Mouse (Mus musculus): ENCODE measurements around the gene Atad1. TPM values are rescaled to one million over a fixed set of nuclear protein-coding genes. Genes with fewer than 3 reads are reported as not detected.
A peak's percentile ranks its signal among the peaks of the same experiment; 100 is the strongest.
"Not testable (repeated sequence)": the region's sequence is repeated elsewhere in the genome, so short reads cannot be mapped to it uniquely, and the experiment has no call there.

The Atad1 gene
- total RNA-seq (2021), result 100 to 1,000 TPM; 104 to 105 TPM

DNA sequence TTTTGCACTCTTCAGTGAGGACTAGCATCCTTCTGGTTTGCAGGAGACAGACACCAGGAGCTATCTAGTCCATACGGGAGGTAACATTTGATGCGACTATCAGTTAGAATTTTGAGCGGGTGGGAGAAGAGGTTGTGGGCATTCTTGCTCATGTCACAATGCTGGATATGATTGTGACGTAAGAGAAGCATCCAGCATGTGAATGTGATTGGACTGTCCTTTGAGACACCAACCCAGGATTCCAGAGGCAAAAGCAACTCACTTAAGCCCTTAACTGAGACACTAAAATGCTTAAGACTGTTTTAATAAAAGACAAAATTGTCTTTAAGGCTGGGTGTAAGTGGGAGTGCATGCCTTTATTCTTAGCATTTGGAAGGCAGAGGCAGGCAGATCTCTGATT lies at the start of gene Atad1:
Atad1 (minus strand) TSS at position 101 of the 400 bp plus-strand sequence.
- intact Hi-C loops (cut with DNase I), result no loop called here
- DNase-seq (ENCODE audit: low spot score in 2 of 2), result no peak

DNA sequence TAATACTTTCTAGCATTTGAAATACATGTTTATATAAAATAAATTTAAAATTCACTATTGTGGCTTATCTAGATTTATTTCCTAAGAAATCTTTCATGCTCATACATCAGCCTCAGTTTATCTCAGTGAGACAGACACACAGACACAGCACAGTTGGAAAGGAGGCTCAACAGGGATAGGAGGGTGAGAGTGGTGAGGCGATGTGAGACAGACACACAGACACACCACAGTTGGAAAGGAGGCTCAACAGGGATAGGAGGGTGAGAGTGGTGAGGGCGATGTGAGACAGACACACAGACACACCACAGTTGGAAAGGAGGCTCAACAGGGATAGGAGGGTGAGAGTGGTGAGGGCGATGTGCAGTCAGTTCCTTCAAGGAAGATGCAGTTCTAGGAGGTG lies 48.4 kb upstream of the Atad1 start:
- DNase-seq (ENCODE audit: low spot score in 2 of 2); intact Hi-C loops (cut with DNase I): not testable (repeated sequence)

DNA sequence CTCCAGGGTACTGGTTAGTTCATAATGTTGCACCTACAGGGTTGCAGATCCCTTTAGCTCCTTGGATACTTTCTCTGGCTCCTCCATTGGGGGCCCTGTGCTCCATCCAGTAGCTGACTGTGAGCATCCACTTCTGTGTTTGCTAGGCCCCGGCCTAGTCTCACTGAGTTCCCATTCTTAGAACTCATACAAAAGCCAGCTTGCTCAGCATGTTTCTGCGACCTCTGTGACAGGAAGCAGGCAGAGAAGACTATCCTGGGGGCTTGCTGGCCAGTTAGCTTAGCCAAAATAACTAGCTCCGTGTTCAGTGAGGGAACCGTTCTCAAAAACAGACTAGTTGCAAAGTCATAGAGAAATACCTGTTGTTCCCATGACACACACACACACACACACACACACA lies 47.8 kb upstream of the Atad1 start:
- peak in 1 of 2 experiments; percentile 48 for DNase-seq (ENCODE audit: low spot score in 2 of 2)
- intact Hi-C loops (cut with DNase I), result not testable (repeated sequence)

DNA sequence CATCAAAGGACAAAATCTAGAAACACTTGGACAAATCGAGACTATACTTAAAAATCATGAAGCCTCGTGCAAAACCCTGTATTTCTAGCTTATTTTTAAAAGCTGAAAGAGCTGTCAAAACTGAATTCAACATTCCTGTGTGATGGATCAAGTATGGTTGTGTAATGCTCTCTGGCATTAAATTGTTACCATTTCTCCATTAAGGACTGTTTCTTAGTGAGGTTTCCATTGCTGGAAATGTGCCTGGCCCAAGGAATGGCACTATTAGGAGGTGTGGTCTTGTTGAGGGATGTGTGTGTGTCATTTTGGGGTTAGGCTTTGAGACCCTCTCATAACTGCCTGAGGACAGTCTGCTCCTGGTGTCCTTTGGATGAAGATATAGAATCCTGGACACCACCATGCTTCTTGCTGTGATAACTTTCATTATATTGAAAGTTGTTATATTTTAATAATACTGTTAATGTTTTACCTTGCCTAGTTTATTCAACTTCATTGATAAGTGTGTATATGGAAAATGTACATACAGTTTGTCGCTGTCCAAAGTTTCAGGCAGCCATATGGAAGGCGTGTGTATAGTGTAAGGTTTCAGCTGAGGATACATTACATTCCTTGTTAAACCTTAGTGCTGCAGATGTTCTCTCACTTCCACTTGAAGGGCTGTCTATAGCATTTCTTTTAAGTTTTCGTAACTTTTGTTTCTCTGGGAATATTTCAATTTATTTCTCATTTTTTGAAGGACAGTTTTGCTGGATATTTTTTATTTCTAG lies 41.9 kb upstream of the Atad1 start:
- intact Hi-C loops (cut with DNase I), result no loop called here

DNA sequence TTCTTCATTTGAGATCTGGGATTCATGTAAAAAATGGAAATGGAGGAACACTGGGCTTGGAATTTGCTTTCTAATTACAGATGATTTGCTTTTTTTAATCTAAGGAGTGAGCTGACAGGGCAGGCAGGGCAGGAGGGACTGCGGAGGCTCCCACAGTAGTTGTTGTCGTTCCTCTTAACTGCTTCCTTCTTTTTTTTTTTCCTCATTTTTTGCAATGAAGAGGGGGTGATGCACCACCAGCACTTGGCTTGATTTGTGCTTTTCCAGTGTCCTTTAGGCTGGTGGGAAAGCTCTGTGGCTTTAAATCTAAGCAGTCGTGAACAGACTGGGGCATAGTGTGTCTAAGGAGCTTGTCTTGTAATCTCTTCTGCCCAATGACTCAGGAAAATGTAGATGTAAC lies 39.5 kb upstream of the Atad1 start:
- no peak for DNase-seq (ENCODE audit: low spot score in 2 of 2)
- intact Hi-C loops (cut with DNase I), result no loop called here

More for the DNA sequence above, 41.9 kb upstream of the Atad1 start:
- no peak for DNase-seq (ENCODE audit: low spot score in 2 of 2)

DNA sequence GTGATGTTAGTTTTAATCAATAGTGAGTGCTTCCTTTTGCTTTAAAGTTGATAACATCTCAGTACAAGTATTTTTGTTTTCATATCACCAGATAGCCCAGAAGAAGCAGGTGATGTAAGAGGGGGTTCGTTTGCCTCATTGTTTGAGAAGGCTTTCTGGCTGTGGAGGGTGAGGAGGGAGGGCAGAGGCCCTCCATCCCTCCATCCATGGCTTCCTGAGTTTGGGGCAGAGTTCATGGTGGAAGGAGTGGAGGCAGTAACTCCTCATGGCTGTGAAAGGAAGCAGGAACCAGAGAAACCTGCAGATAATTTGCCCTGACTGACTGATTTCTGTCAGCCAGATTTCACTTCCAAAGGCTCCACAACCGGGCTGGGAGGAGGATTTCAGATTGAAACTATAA lies 38.8 kb upstream of the Atad1 start:
- no peak for DNase-seq (ENCODE audit: low spot score in 2 of 2)
- intact Hi-C loops (cut with DNase I), result no loop called here

DNA sequence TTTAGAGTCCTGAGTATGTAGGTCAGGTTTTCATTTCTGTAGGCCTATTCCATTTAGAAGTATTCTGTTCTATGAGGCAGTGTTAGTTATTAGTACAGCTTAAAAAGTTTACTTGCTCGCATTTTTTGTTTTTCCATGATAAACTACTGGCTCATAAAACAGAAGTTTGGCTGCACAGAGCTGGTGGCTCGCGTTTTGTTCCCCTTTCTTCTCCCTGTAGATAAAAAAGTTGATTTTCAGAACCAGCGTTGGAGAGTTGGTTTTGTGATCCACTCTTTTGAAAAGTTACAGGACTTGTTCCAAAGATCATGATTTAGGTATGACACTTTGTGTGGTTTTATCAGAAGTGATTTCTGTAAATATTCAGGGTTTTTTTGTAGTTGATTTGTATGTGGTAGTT lies 22.9 kb upstream of the Atad1 start:
- intact Hi-C loops (cut with DNase I), result loop anchor here (5.0 kb wide), 1 partner anchor 35 kb away; no protein-coding TSS in a partner anchor

DNA sequence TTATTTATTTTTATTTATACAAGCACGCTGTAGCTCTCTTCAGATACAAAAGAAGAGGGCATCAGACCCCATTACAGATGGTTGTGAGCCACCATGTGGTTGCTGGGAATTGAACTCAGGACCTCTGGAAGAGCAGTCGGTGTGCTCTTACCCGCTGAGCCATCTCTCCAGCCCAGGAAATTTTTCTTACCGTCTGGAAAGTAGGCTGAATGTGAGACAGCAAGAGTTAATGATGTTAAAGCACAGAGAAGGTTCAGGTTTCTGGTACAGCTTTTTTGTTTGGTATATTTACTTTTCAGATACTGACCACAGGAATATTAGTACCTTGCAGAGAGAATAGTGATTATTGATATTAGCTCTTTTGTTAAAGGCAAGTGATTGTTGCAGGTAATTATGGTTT lies 21.6 kb upstream of the Atad1 start:
- intact Hi-C loops (cut with DNase I), result loop anchor here (5.0 kb wide), 1 partner anchor 36 kb away; no protein-coding TSS in a partner anchor
- DNase-seq (ENCODE audit: low spot score in 2 of 2), result no peak

More for the DNA sequence above, 22.9 kb upstream of the Atad1 start:
- DNase-seq (ENCODE audit: low spot score in 2 of 2), result no peak

DNA sequence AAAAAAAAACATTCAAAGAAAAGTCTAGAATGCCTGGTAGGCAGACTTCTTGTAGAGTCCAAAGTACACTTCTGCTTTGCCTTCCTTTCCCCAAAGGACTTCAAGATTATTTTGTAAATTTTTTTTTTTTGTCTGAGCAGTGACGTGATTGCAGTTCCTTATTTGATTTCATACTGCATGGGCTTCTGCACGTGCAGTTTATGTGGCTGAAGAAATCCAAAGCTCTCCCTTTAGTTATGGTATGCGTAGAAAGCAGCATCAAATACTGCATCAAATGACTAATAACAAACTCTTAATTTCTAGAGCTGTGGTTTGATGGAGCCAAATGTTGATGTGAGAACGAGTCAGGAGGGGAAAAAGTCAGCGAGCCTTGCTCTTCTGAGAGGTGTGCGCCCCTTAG lies 20.9 kb upstream of the Atad1 start:
- no peak for DNase-seq (ENCODE audit: low spot score in 2 of 2)
- intact Hi-C loops (cut with DNase I), result loop anchor here (5.0 kb wide), 1 partner anchor 37 kb away; no protein-coding TSS in a partner anchor

DNA sequence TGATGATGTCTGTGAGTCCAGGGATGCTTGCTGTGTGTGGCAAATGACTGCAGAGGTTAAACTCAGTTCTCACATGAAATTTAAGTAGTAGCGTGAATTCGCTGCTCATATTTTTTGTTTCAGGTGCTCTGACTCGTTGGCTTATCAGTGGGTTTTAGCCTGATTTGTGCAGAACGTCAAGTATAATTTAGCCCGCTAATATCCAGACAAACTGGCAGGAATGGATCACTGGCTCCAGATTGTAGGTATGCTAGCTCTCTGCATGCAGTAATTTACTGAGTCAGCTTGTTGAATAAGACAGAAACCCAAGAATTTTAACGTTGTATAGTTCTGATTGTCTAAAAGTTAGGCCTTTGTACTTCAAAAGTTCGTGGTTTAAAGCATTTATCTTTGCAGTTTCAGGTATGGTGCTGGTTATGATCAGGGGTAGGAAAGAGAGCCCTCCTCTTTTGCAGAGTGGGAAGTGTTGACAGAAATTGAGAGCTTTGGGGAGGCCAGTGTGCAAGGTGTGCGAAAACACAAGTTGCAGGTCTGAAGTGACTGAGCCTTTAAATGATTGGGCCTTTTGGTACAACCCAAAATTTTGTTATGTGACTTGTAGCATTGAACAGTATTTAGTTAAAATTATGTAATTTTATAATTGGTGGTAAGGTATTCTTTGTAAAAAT lies 19.9 kb upstream of the Atad1 start:
- no peak for DNase-seq (ENCODE audit: low spot score in 2 of 2)
- intact Hi-C loops (cut with DNase I), result loop anchor here (5.0 kb wide), 4 partner anchors 38 to 558 kb away; no protein-coding TSS in a partner anchor

DNA sequence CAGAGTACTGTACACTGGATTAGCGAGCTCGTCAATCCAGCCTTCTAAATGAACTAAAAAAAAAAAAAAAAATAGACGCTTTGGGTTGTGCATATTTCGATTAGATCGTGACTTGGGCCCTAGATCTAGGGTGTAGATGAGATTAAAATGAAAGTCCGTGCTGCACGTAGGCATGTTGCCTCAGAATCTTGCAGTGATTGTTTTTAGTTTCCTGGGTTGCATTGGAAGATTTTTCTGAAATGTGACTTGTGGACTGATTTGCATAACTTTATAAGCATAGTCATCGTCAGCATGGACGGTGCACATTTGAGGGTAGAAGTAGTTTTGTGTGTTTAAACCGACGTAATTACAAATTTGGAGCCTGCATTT lies 19.2 kb upstream of the Atad1 start:
- DNase-seq (ENCODE audit: low spot score in 2 of 2), result no peak
- intact Hi-C loops (cut with DNase I), result loop anchor here (5.0 kb wide), 3 partner anchors 194 to 559 kb away; no protein-coding TSS in a partner anchor

DNA sequence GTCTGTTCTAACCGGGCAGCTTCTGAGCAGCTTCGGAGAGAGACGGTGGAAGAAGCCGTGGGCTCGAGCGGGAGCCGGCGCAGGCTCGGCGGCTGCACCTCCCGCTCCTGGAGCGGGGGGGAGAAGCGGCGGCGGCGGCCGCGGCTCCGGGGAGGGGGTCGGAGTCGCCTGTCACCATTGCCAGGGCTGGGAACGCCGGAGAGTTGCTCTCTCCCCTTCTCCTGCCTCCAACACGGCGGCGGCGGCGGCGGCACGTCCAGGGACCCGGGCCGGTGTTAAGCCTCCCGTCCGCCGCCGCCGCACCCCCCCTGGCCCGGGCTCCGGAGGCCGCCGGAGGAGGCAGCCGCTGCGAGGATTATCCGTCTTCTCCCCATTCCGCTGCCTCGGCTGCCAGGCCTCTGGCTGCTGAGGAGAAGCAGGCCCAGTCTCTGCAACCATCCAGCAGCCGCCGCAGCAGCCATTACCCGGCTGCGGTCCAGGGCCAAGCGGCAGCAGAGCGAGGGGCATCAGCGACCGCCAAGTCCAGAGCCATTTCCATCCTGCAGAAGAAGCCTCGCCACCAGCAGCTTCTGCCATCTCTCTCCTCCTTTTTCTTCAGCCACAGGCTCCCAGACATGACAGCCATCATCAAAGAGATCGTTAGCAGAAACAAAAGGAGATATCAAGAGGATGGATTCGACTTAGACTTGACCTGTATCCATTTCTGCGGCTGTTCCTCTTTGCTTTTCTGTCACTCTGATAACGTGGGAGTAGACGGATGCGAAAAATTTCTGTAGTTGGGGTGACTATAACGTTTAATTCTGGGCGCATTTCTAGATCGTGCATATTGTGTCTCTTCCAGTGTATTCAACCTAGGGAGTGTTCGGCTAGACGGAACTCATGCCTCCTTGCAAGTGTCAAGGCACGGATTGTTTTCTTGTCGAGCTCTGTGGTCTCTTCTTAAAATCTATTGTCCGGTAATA lies 18.5 kb upstream of the Atad1 start:
- intact Hi-C loops (cut with DNase I), result loop anchor here (2.0 to 5.0 kb wide), 5 partner anchors 153 to 559 kb away; no protein-coding TSS in a partner anchor
- peak; percentile 33 to 50 for DNase-seq (ENCODE audit: low spot score in 2 of 2)

DNA sequence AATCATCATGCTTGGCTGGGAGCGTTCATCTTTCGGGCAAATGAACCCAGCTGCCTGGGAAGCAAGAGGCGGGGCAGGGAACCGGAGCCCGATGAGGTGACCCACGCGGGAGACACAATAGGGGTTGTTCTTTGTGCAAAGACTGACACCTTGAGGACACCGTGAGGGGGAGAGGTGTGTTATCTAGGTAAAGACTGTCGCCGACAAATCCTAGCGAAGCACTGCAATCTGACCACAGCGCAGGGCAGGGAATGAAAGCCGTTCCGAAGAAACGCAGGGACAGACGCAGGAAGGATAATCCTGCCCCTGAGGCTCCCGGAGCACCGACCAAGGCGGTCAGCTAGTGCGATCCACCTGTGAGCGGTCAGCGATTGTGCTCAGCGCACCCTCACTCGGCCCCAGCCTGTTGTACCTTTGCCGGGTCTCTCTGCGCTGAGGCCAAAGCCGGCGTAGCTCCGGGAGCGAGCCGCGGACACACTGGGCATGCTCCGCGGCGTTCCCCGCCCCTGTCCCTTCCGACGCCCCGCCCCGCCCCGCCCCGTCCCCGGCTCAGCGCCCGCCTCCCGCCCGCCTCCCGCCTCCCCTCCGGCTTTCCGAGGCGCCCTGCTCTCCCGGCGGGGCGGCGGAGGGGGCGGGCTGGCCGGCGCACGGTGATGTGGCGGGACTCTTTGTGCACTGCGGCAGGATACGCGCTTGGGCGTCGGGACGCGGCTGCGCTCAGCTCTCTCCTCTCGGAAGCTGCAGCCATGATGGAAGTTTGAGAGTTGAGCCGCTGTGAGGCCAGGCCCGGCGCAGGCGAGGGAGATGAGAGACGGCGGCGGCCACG lies 17.5 kb upstream of the Atad1 start, which contains the start of gene Pten:
Pten (plus strand) TSS at position 598 of the 826 bp plus-strand sequence.
- peak; percentile 98 for DNase-seq (ENCODE audit: low spot score in 2 of 2)
- intact Hi-C loops (cut with DNase I), result loop anchor here (1.0 to 5.0 kb wide), 6 partner anchors 45 to 560 kb away; no protein-coding TSS in a partner anchor

DNA sequence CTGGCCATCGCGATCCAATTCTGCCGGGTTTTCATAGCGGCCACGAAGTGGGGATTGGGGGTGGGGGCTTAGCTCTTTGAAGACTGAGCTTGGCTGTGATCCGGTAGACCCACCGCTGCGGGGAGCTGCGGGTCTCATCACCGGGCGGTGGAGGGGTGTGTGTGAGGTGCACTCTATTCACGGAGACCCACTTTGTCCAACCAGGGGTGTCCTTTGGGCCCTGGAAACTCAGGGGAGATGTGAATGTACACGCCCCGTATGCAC lies 17.0 kb upstream of the Atad1 start:
- DNase-seq (ENCODE audit: low spot score in 2 of 2), result no peak
- intact Hi-C loops (cut with DNase I), result loop anchor here (1.0 to 5.0 kb wide), 6 partner anchors 44 to 561 kb away; no protein-coding TSS in a partner anchor

DNA sequence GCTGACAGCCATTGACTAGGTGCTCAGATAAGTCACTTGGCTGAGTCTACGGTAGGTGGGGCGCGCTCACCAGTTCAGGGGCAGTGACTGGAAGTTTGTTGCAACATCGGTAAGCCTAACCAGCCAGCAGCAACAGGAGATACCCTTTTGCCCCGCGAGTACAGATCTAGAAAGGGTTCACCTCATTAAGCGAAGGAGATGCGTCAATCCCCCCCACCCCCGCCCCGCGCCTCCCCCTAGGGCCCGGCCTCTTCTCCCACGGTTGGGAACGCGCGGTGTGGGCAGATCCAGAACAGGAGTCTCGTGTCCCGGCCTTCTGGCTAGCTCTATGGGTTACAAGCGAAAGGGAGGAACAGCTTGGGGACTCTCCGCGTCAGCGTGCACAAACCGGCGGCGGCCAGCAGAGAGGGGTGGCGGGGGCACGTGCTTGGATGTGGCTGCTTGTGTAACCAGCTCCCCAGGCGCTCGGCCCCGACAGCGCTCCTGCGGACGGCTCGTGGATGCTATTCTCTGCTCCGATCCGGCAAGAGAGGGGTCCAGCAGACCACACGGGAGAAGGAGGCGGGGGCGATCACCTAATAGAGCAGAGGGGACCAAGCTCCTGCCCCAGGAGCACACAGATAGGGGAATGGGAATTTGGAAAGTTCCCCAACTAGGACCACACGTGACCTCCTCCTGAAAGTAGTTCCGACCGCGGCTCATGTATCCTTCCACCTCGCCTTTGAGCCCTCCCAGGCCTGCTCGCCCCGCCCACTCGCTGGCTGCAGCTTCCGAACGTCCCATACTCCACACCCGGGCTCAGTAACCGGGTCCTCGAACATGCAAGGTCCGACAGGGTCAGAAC lies 16.4 kb upstream of the Atad1 start:
- intact Hi-C loops (cut with DNase I), result loop anchor here (1.0 to 5.0 kb wide), 6 partner anchors 44 to 561 kb away; no protein-coding TSS in a partner anchor
- peak; percentile 97 for DNase-seq (ENCODE audit: low spot score in 2 of 2)

DNA sequence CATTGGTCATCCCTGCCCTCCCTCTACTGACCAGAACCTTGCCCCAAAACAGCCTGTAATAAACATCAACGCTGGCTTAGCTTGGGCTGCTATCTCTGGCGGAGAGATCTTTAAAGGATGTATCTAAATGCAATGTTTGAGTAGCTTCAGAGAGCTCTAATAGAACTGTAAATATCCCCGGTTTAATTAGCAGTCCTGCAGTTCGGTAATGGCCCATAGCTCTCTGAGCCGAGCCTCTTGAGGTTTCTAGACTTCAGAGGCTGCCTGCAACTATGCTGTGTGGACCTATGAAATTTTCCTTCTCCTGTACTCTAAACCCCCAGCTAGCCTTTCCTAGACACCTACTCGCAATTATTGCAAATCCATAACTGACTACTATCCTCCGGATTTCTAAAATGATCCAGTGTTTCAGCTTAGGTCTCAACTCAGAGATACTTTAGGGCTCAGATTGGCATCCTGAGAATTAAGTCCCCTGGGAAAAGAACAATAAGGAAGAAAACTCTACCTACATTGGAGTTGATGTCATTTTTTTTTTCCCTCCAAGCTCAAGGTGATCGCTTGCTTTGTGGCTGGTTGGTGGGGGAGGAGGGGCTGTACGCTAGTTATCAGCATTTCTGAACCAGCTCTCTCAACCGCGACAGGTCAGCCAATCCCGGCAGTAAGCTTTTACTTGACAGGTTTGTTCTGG lies 15.7 kb upstream of the Atad1 start:
- no peak for DNase-seq (ENCODE audit: low spot score in 2 of 2)
- intact Hi-C loops (cut with DNase I), result loop anchor here (5.0 kb wide), 3 partner anchors 197 to 562 kb away; no protein-coding TSS in a partner anchor

Measured in left cerebral cortex, postnatal 25 days (tissue).